Mouse (Mus musculus): ENCODE results near the gene Lingo1.

The Lingo1 gene

GRCm38 (mm10) chr9:56795721-56796655 is at the start of gene Lingo1:
Lingo1 (minus strand) TSS chr9:56796468.
- DNase-seq (ENCODE audit: low read depth in 2 of 2, low spot score in 2 of 2), result no peak

DNA sequence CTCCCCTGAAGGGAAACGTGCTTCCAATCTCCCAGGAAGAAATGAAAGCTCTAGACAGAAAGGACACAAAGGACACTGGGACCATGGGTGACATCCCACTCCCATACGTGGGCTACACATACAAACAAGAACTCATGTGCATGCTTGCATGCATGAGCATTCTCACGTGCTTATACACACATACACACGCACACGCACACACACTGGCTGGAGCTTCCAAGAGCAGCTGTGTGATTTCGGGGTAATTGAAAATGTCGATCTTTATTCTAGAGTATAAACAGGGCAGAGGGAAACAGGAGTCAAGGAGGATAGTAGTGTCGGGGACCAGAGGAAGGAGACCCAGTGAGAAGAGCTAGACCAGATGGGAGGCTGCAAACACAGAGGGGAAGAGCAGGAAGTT is 48.4 kb upstream of the Lingo1 start:
- DNase-seq (ENCODE audit: low read depth in 2 of 2, low spot score in 2 of 2), result no peak

DNA sequence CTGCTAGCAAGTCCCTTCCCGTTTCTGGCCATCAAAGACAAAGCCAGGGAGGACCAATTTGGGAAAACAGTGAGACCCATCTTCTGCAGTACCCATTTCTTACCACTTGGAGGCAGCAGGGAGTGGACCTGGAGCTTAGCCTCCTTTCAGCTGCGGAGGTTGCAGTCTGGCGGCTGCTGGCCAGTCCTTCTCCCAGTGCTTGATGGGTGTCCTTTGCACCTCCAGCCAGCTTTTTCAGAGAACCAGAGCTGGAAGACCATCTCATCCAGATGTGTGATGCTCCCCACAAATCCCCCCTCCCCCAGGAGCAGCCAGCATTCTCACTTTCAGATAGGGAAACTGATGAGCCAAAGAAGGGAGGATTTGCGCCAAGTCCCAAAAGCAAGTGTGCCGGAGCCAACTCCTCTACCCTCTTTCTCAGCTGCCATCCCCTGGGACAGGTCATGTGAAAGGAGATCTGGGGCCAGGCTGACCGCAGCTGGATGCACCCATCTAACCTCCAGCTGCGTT is 47.5 kb upstream of the Lingo1 start:
- peak in 1 of 2 experiments; percentile 18 for DNase-seq (ENCODE audit: low read depth in 2 of 2, low spot score in 2 of 2)

GRCm38 (mm10) chr9:56842303-56842719 is 46.0 kb upstream of the Lingo1 start:
- no peak for DNase-seq (ENCODE audit: low read depth in 2 of 2, low spot score in 2 of 2)

DNA sequence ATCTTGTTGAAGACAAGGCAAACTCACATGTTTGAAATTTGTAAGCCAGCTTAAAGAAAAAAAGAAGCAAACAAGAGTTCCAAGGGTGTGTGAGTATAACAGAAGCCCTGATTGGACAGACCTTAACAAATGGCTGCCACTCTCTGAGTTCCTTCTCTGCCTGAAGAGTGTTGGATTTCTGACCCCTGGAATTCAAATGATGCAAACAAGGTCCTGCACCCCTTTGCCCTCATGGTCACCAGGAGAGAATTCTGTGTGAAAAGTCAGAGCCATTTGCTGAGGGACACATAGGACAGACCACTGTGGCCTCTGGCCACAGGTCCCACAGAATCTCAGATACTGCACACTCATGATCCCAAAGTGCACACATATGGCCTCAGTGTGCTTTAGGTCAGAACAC is 45.6 kb upstream of the Lingo1 start:
- no peak for DNase-seq (ENCODE audit: low read depth in 2 of 2, low spot score in 2 of 2)

- DNase-seq (ENCODE audit: low read depth in 2 of 2, low spot score in 2 of 2), result no peak
These were observed 44.5 kb upstream of the Lingo1 start for GRCm38 (mm10) chr9:56840721-56841120.

- DNase-seq (ENCODE audit: low read depth in 2 of 2, low spot score in 2 of 2), result no peak
These were observed 38.9 kb upstream of the Lingo1 start for GRCm38 (mm10) chr9:56835152-56835551.

- DNase-seq (ENCODE audit: low read depth in 2 of 2, low spot score in 2 of 2), result no peak
These were observed 36.6 kb upstream of the Lingo1 start for GRCm38 (mm10) chr9:56832900-56833299.

GRCm38 (mm10) chr9:56831904-56832303 is 35.6 kb upstream of the Lingo1 start:
- DNase-seq (ENCODE audit: low read depth in 2 of 2, low spot score in 2 of 2), result no peak

GRCm38 (mm10) chr9:56830162-56830561 is 33.9 kb upstream of the Lingo1 start:
- no peak for DNase-seq (ENCODE audit: low read depth in 2 of 2, low spot score in 2 of 2)

DNA sequence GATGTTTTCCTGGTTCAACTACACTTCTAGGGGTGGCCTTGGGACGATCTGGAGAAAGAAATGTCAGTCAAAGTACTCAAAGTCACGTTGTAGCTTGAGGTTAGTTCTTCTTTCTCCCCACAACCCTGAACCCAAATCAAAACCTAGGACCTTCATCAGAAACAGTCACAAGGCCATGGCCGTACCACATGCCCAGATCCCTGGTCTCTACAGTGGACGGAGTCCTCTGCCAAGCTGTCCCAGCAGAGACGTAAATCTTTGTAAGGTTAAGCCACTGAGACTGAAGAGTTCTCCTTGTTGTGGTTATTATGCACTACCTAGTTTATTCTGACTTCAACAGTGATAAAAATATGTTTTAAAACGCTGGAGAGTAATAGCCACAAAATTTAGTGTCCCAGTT is 32.6 kb upstream of the Lingo1 start:
- DNase-seq (ENCODE audit: low read depth in 2 of 2, low spot score in 2 of 2), result no peak

DNA sequence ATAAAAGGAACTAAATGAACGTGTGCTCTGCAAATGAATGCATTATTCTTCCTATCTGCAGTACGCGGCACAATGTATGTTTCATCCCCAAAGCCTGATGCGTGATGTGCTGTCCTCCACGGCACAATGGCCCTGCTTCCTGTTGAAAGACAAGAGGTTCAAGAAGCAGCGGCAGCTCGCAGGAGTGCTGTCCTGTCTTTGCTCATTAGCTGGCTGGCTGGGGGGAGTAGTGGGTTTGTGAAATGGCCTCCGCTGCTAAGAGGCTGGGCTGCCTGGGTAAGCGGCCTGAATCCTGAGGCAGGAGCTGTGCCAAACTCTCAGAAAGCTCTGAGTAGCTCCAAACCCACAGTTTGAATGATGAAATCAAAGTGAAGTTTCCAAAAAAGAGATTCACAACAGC is 31.9 kb upstream of the Lingo1 start:
- no peak for DNase-seq (ENCODE audit: low read depth in 2 of 2, low spot score in 2 of 2)

DNA sequence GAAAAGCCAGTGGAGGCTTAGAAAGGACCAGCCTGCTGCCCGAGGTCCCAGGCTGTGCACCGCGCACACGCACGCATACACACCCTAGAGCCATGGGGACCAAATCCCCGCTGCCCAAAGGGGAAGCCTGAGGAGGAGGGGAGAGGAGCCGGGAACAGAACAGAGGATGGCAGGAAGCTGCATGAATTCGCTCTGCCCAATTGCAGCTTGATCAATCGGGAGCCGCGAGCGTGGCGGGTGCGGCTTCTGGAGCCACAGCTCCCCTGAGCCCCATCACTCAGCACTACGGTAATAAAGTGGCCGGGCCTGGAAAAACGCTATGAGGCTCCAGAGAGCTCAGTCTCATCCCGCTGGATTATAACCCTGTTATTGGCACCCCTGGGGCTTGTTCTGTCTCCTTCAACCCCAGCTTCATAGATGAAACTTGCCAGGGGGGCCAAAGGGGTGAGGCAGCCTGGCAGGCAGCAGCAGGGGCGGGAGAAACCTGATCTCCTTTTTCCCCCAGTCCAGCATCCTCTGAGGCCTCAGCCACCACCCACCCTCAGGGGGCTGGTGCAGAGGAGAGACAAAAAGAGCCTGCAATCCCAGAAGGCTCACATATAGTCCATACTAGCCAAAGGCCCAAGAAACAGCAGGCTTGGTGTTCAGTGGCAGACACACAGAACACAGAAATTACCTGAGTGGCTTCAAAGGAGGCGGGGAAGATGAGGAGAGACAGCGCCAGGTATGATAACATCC is 29.4 kb upstream of the Lingo1 start:
- DNase-seq (ENCODE audit: low read depth in 2 of 2, low spot score in 2 of 2), result no peak

- no peak for DNase-seq (ENCODE audit: low read depth in 2 of 2, low spot score in 2 of 2)
These were observed 28.6 kb upstream of the Lingo1 start for GRCm38 (mm10) chr9:56824900-56825299.

DNA sequence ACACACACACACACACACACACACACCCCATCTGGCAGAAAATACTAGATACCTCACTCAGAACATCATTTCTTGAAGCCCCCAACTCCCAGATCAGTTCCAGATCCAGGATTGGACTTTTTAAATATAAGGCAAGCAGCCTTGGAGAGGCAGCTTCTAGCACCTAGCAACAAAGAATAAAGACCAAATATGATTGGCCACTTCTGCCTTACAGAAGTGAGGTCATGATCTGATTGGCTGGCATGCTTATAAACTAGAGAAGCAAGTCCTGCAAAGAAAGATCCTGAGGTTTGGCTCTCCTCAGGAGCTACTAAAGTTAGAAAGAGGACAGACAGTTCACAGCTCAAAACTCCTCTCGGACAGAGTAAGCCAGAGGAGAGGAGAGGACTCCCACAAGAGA is 14.6 kb upstream of the Lingo1 start:
- no peak for DNase-seq (ENCODE audit: low read depth in 2 of 2, low spot score in 2 of 2)

DNA sequence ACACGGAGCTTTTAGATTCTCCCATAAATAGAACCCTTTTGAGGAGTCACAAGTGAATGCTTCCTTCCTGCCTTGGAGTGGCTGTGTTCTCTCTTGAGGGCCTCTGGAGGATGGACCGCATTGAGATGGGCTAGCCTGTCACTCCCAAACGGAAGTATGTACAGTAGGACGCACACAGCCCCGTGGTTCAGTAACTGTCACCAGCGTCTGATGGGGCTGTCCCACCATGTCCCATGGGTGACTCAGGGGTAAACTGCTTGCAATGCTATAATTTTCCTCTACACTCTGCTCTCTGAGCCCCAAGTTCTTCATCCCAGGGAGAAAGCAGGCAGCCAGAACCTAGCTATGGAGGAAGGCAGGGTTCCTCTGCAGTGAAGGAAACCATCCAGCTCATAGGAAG is 11.7 kb upstream of the Lingo1 start:
- DNase-seq (ENCODE audit: low read depth in 2 of 2, low spot score in 2 of 2), result no peak

GRCm38 (mm10) chr9:56803146-56803545 is 6.9 kb upstream of the Lingo1 start:
- DNase-seq (ENCODE audit: low read depth in 2 of 2, low spot score in 2 of 2), result no peak

- no peak for DNase-seq (ENCODE audit: low read depth in 2 of 2, low spot score in 2 of 2)
These were observed 1.6 kb upstream of the Lingo1 start for GRCm38 (mm10) chr9:56797876-56798275.

- DNase-seq (ENCODE audit: low read depth in 2 of 2, low spot score in 2 of 2), result no peak
These were observed 426 bp upstream of the Lingo1 start for GRCm38 (mm10) chr9:56796656-56797131.

- DNase-seq (ENCODE audit: low read depth in 2 of 2, low spot score in 2 of 2), result no peak
These were observed 4.5 kb downstream of the Lingo1 start for GRCm38 (mm10) chr9:56791696-56792261.

GRCm38 (mm10) chr9:56784576-56784975 is 11.7 kb downstream of the Lingo1 start:
- DNase-seq (ENCODE audit: low read depth in 2 of 2, low spot score in 2 of 2), result no peak

Data from CD8-positive naive resting alpha-beta T cell, adult 2 months (primary cell).